Mouse (Mus musculus) erythroid progenitor cell, adult 5-6 weeks (primary cell): ENCODE results near the gene Gm3685. TPM values are rescaled to one million over a fixed set of nuclear protein-coding genes. Genes with fewer than 3 reads are reported as not detected.
"Not testable (repeated sequence)": the region's sequence is repeated elsewhere in the genome, so short reads cannot be mapped to it uniquely, and the experiment has no call there.

Experiments used
- ATAC-seq: replicated peaks from 2 replicates; pipeline ENCODE4 v1.8.0; 2016; ENCODE audit warnings: moderate number of reproducible peaks, mild to moderate bottlenecking, moderate TSS enrichment, inconsistent platforms; ENCODE audit not compliant: poor library complexity, low FRiP score, severe bottlenecking
- total RNA-seq, 2 experiments: library from RNA; stranded (forward) in 1 of 2; stranded (reverse) in 1 of 2; fragments of 150-400 nt in 1 of 2; fragments of 186-747, 209-891 nt in 1 of 2; gene quantifications; 2 replicates each; pipeline versions ENCODE4 v1.2.3 to v1.2.4; 2015 to 2017; ENCODE audit warnings: low replicate concordance in 2 of 2

Gene Gm3685
- total RNA-seq (2015; ENCODE audit: low replicate concordance) (not detected in 2 replicates), total RNA-seq (2017; ENCODE audit: low replicate concordance) (not detected in 2 replicates)

GRCm38 (mm10) chr14:7044870-7045269 is at the start of gene Gm3685:
Gene Gm3685, minus strand, starts transcription at chr14:7044970.
- ATAC-seq: not testable (repeated sequence)

- ATAC-seq: not testable (repeated sequence)
Observed at GRCm38 (mm10) chr14:7026781-7027749, 17.7 kb downstream of the Gm3685 start, which contains the start of gene Gm10406. Gene Gm10406, minus strand, starts transcription at chr14:7027449.

- not testable (repeated sequence) for ATAC-seq
Observed at GRCm38 (mm10) chr14:7026274-7026673, 18.5 kb downstream of the Gm3685 start.

Other genes with a start within 250 kb of the Gm3685 start
- gene Gm3642, start 204.7 kb downstream of the Gm3685 start, total RNA-seq (2015; ENCODE audit: low replicate concordance): not detected in 2 replicates
- gene Gm3642, start 204.7 kb downstream of the Gm3685 start, total RNA-seq (2017; ENCODE audit: low replicate concordance): not detected in 2 replicates
- gene Gm3667, start 155.0 kb downstream of the Gm3685 start, total RNA-seq (2015; ENCODE audit: low replicate concordance): not detected in 2 replicates
- gene Gm3667, start 155.0 kb downstream of the Gm3685 start, total RNA-seq (2017; ENCODE audit: low replicate concordance): not detected in 2 replicates
- not detected in 2 replicates for gene Gm6356, start 71.2 kb downstream of the Gm3685 start, total RNA-seq (2015; ENCODE audit: low replicate concordance)
- gene Gm6356, start 71.2 kb downstream of the Gm3685 start, total RNA-seq (2017; ENCODE audit: low replicate concordance): not detected in 2 replicates
- not detected in 2 replicates for gene Gm10406, start 17.5 kb downstream of the Gm3685 start, total RNA-seq (2015; ENCODE audit: low replicate concordance)
- not detected in 2 replicates for gene Gm10406, start 17.5 kb downstream of the Gm3685 start, total RNA-seq (2017; ENCODE audit: low replicate concordance)
- not detected in 2 replicates for gene Gm3696, start 55.7 kb upstream of the Gm3685 start, total RNA-seq (2015; ENCODE audit: low replicate concordance)
- not detected in 2 replicates for gene Gm3696, start 55.7 kb upstream of the Gm3685 start, total RNA-seq (2017; ENCODE audit: low replicate concordance)
- gene Gm6676, start 80.4 kb upstream of the Gm3685 start, total RNA-seq (2015; ENCODE audit: low replicate concordance): not detected in 2 replicates
- gene Gm6676, start 80.4 kb upstream of the Gm3685 start, total RNA-seq (2017; ENCODE audit: low replicate concordance): not detected in 2 replicates
- gene Gm3512, start 129.6 kb upstream of the Gm3685 start, total RNA-seq (2015; ENCODE audit: low replicate concordance): not detected in 2 replicates
- 1.2 TPM in 1 of 2 replicates, not detected in the other for gene Gm3512, start 129.6 kb upstream of the Gm3685 start, total RNA-seq (2017; ENCODE audit: low replicate concordance)
- gene Gm16434, start 149.6 kb upstream of the Gm3685 start, total RNA-seq (2015; ENCODE audit: low replicate concordance): not detected in 2 replicates
- gene Gm16434, start 149.6 kb upstream of the Gm3685 start, total RNA-seq (2017; ENCODE audit: low replicate concordance): not detected in 2 replicates
- not detected in 2 replicates for gene Gm3727, start 219.7 kb upstream of the Gm3685 start, total RNA-seq (2015; ENCODE audit: low replicate concordance)
- not detected in 2 replicates for gene Gm3727, start 219.7 kb upstream of the Gm3685 start, total RNA-seq (2017; ENCODE audit: low replicate concordance)